Mouse (Mus musculus) right cerebral cortex, postnatal 25 days (tissue): ENCODE measurements around the gene Gm4187.
"Not testable (repeated sequence)": the region's sequence is repeated elsewhere in the genome, so short reads cannot be mapped to it uniquely, and the experiment has no call there.

Experiments
- DNase-seq: peaks from one replicate; pipeline ENCODE4 v3.0.0; 2022

Gm4187 gene

DNA sequence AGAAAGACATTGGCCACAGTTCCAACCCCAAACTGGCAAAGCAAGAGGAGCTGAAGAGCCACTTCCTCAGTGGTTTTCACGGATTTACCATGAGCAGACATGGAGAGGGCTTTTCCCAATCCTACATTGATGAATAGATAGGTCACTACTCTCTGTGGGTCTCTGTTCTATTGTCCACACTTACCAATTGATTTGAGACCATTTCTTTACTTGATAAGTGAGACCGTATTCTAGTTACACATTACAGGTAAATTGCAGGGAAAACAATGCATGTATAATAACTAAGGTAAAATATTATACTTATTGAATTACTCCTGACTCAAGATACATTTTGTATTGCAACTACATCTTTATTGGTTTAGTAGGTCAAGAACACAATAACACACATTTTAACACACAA lies at the start of gene Gm4187:
Gm4187 (minus strand) TSS at position 101 of the 400 bp plus-strand sequence.
- not testable (repeated sequence) for DNase-seq

DNA sequence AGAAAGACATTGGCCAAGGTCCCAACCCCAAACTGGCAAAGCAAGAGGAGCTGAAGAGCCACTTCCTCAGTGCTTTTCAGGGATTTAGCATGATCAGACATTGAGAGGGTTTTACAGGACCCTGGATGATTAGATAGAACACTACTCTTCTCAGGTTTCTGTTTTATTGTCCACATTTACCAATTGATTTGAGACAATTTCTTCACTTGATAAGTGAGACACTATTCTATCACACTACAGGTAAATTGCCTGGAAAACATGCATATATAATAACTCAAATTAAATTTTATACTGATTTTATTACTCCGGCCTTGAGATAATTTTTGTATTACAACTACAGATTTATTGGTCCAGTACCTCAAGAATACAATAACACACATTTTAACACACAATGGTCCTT lies 41.4 kb upstream of the Gm4187 start, which contains the start of gene Gm8660:
Gm8660 (minus strand) TSS at position 101 of the 400 bp plus-strand sequence.
- not testable (repeated sequence) for DNase-seq
